Mouse (Mus musculus) embryo, embryonic 11.5 days (tissue): ENCODE results near the gene Cuedc2.

ENCODE experiments used
- DNase-seq: peaks from one replicate; pipeline ENCODE4 v3.0.0-alpha.2; 2012; ENCODE audit warnings: low read depth, low spot score

The Cuedc2 gene

DNA sequence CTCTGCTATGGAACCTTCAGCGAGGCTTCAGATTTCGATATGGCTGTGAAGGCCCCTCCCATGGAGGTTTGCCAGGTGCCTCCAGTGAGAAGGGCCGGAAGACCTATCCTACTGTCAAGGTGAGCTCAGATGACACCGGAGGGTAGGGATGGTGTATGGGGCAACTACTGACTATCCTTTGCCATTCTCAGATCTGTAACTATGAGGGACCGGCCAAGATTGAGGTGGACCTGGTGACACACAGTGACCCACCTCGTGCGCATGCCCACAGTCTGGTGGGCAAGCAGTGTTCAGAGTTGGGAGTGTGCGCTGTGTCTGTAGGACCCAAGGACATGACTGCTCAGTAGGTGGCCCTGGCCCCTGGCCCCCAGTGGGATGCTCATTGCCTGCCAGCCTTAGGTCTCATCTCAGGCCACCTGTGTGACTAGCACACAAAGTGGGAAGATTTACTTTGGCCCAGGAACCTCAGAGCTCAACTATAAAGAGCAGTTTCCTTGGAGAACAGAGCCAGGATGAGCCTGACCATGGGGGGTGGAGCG, 31.7 kb downstream of the Cuedc2 start:
- no peak for DNase-seq

DNA sequence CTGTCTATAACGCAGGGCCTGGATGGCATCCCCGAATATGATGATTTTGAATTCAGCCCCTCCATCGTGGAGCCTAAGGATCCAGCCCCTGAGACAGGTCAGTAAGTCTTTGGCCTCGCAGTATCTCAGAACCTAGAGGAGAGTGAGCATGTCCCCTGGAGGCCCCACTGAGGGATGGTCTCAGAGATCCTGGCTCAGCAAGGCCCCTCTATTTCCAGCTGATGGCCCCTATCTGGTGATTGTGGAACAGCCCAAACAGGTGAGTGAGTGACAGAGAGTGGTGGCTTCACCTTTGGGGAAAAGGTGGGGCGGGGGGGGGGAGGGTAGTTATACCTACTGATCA, 32.3 kb downstream of the Cuedc2 start:
- no peak for DNase-seq

DNA sequence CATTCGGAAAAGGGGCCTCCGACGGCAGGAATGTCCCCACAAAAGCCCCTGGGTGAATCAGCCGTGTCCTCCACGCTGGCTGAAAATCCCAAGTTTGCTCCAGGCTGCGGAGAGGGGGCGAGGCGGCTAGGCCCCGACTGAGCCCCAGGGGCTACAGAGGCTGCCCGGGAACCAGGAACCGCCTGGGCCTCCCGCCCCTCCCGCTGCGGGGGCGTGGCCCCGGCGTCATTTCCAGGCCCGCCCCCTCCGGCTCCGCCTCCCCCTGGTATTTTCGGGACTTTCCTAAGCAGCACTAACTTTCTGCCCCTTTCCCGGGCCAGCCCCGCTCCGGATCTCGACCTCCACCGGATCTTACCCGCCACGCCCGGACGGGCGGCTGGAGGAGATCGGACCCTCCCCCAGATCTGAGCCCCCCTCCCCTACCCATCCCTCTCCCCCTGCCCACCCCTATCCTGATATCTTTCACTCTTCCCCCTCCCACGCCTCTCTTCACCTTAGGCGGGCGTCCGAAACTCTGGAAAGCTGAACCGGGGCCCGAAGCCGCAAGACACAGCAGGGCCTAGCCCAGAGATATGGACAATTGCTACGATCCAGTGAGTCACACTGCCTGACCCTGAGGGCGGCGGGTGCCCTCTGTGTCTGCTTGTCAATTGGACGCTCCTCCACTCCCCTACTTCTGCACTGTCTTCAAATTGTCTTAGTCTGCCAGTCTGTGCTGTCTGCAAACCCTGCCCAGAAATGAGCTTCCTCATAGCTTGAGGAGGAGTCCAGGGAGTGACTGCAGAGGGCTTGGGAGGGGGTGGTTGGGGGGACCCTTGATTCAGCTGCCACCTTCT, 32.9 kb downstream of the Cuedc2 start:
- peak; percentile 77 for DNase-seq

DNA sequence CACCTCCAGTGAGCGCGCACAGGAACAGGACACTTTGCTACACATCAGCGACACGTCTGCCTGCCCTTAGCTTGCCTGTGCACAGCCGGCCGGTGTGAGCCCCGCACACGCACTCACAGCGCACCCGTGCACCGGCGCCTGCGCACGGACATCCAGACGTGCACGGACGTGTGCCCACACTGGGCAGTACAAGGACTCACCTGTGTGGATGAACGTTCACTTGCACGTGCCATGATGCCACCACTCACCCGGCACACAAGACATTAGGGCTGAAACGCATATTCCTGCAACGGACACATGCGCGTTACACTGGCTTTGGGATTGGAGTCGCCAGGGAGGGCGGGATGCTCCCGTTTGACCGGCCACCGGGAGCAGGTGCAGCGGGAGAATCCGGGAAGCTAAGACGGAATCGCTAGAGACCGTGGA, 33.6 kb downstream of the Cuedc2 start:
- no peak for DNase-seq

DNA sequence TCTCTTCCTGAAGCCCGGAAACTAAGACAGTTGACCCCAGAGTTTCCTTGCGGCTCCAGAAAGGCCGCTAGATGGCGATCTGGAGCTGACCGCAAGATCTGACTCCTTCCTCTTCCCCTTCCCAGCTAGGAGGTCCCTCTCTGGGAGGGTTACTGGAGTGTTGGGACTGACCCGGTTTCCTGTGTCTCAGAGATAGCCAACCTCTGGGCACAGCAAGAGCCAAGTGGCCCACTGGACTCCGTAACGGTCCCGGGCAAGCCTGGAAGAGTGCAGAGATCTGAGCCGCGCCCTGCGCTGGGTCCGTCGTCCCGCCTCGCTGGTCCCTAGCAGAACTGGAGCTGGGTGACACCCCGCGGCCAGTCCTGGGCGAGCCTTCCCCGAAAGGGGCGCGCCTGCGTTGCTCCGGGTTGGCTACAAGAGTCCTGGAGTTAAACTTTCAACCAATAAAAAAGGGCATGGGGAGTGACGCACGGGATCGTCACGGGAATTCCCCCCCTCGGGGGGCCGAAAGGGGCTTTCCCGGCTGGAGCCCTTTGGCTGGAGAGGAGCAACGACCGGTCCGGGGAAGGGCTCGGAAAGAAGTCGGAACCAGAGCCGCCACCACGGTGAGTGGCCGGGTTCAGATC, 34.2 kb downstream of the Cuedc2 start, which contains the start of gene Nfkb2:
Gene Nfkb2, plus strand, starts transcription at position 105 of the 626 bp plus-strand sequence.
- peak; percentile 79 for DNase-seq

DNA sequence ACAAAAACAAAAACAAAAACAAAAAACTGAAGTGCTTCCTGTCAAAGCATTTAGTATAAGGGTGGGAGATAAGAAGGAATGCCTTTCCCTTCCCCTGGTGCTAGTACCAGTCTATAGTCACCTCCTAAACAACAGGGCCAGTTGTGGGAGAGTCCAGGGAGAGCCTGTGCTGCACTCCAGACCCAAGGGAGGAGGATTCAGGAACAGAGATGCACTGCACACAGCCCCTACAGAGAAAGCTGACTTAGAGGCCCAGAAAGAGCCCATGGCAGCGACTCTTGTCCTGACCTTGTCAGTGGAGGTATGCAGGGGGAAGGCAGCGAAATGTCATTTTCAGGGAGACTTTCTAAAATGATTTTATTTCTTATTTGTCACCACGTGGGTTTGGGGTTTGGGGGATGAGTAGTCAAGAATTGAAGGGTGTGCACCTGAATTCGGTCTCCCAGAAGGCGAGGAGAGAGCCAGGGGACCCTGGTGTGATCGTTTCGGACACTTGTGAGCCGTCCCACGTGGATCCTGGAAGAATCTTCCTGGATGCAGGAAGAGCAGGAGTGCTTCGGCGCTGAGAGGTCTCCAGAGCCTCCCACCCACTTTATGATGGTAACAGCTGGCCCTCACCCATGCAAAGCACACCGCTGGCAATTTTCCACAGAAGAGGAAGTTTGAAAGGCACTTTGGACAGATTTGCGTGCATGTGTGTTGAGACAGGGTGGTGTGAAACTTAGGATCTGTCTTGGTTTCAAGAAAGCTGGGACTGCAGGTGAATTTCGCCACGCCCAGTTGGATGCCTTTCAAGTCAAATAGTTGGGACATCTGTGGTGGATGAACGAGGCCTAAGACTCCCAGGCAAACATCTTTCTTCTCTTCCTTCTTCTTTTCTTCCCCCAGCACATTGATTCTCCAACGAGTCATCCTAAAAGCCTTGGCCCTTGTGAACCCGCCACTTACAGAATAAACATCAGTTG, 35.0 kb downstream of the Cuedc2 start:
- DNase-seq = no peak

DNA sequence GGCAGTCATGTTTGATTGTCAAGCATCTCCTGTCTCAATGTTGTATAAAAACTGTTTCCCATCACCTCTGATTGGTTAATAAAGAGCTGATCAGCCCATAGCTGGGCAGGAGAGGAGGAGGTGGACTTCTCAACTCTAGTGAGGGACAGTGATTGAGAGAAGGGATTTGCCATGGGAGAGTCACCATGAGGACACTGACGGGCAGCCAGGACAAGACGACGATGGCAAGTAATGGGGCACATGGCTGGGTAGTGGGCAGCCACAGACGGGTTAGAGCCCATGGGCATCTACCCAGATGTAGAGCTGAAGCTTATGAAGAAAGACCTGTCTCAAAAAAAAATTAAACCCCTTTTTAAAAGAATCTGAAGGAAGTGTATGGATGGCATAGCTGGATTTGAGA, 36.0 kb downstream of the Cuedc2 start:
- DNase-seq = no peak

DNA sequence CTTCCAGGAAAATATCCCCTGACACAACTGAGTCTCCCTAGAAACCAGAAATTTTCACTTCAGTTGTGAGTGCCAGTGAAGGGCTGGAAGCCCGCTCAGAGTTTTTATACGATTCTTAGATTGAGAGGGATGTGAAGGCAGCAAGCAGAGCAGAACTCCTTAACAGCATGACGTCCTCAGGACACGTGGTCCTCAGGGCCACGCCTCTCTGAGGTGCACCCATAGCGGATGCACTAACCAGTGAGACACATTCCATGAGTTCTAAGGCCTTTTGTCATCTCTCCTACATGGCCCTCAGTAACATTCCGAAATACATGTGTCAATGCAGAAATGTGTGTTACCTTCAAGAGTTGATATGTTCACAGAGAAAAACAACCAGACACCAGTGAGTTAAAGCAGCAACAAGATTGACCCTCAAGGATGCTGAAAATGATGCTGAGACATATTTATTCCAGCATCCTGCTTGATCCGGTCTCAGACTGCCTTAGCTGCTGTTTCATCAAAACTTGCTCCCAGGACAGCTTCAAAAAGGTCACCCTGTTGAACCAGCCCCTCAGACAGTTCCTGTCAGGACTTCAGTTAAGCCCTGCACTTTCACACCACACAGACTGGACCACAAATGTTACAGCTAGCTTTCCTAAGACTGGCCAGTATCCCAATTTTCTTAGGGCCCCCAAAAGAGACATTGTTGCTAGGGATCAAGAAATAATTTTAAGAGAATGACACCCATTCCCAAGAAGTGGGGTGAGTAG, 38.0 kb downstream of the Cuedc2 start:
- no peak for DNase-seq

DNA sequence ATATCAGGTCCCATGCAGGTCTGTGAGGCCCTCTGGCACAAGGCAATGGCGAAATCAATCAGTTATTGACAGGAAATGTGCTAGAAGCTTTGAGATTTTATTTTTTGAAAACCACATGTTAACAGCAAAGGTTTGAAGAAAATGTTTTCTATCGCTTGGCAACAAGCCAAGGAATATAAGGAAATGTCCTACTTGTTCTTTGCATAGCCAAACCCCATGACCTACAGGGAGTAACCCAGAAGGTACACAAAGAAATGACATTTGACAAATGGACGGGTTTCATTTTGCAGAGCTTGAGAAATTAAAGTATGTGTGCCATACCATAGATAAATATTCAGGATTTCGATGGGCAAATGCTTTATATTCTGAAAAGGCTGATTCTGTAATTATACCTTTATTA, 41.6 kb downstream of the Cuedc2 start:
- DNase-seq = no peak

DNA sequence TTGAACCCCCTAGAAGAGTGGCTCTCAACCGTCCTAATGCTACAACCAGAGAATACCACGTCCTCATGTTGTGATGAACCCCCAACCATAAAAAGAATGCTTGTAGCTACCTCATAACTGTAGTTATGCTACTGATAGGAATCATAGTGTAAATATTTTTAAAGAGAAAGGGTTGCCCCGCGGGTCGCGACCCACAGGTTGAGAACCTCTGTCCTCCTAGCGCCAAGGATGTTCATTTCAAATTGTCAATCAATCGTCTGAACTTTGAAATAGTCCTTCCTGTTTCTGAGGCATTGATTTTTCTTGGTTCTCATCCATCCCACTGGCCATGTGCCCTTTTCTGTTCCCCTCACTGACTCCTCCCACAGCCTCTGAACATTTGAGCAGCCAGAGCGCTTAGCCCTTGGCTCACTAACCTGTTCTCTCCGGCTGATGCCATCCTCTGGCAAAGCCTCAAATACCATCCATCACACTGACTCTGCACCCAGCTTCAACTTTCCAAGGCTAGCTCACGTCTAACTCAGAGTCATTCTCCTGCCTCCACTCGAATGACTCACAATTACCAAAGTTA, 47.9 kb downstream of the Cuedc2 start:
- no peak for DNase-seq

DNA sequence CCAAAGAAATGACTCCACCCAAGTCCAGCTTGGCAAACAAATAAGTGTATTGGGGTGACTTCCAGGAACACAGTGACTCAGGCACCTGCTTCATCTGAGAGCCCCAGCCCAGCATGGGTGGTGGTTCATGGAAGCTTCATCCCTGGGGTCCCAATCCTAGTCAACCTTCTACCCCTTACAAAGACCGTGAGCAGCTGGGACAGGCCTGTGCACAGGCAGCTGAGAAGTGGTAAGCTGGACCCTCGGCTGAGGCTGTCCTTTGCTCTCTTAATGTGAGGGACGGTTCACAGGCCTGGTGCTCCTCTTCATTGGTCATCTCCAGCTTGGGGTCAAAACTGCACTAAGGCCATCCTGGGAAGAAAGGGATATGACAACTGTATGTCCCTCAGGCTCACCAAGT, 50.9 kb downstream of the Cuedc2 start:
- DNase-seq = no peak

DNA sequence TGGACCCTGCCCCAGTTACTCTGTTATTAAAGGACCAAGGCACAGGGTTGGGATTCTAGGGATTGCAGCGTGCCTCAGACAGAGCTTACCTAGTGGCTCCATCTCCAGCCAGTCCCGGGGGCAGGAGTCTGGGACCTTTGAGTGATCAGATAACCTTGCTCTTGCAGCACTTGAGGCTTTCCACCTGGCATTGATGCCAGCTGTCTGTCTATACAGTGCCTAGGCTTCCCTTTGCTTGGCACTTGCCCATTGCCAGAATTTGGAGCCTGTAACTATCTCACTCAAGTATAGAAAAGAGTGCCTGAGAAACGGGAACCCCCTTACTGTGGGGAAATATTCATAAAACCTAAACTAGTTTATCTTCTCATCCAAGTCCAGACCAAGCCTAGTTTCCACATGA, 51.6 kb downstream of the Cuedc2 start:
- no peak for DNase-seq

DNA sequence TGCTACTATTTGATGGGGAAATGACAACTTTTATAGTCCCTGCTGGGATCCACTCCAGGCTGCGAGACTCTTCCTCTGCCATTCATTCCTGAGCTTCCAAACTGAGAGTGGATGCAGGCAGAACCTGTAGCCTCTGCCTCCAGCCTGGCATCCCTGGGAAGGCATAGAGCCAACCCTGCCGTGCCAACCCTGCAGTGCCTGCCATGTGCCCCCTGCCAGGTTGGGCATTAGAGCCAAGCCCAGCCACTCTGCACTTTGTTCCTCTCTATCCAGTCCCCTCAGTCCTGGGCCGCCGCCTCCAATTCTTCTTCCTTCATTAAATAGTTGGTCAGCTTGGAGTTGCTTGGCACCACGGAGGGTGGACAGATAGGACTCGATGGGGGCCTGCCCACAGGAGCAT, 52.5 kb downstream of the Cuedc2 start:
- DNase-seq = no peak

DNA sequence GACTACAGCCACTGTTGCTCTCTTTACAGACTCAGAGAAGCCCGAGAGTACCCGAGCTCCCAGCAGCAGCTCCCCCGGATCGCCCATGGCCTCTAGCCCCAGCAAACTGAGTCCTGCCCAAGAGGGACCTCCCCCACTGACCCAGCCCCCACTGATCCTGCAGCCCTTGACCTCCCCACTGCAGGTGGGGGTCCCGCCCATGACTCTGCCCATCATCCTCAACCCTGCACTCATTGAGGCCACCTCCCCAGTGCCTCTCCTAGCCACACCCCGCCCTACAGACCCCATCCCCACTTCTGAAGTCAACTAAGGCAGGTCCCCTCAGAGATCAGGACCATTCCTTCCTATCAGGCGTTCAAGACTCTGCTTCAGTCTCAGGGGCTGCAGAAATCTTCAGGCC, 52.9 kb downstream of the Cuedc2 start:
- no peak for DNase-seq

DNA sequence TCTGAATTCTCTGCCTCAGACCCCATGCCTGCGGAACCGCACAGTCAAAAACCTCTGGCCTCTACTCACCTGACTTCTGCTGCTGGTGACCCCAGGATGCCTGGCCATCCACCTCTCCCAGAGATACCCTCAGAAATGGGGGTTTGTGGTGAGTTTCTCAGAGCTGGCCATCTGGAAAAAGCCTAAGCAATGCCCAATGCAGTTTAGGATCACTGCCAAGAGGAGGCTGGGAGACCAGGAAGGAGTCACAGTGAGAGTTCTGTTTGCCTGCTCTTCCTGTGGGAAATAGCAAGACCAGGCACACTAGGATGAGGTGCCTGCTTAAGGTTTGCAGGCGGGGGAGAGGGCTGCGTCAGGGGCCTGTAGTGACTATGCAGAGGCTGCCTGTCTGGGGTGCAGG, 53.8 kb downstream of the Cuedc2 start:
- no peak for DNase-seq

DNA sequence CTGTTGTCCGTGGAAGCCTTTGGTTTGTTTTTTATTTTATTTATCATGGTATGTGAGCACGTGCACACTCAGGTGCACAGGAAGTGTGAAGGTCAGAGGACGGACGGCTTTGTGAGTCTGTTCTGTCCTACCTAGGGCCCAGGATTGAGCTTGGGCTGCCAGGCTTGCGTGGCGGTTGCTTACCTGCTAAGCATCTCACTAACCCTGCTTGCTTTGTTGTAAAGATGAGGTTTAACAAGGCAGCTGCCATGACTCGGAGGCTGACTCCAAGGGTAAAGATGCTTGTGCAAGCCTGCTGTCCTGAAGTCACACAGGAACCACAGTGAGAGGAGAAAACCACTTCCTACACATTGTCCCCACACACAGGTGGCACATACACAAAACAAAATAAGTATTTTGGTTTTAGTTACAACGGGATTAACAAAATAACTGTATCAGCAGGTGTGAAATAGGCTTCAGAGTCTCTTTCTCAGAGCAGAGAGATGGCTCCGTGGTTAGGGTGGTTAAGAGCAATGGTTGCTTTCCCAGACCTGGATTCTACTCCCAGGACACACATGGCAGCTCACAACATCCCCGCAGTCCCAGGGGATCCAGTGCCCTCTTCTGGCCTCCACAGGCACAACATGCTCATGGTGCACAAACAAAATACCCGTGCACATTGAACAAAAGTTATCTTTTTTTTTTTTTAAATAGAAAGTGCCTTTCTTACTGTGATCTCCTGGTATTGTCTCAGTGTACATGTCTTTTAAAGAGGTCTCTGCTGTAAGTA, 56.2 kb downstream of the Cuedc2 start:
- no peak for DNase-seq
